Mouse (Mus musculus): ENCODE results near the gene Gna12.

Gene Gna12

GRCm38 (mm10) chr5:140827413-140827812, 2.8 kb downstream of the Gna12 start:
- no peak for DNase-seq (ENCODE audit: low spot score in 2 of 2)

GRCm38 (mm10) chr5:140826796-140827195, 3.4 kb downstream of the Gna12 start:
- DNase-seq (ENCODE audit: low spot score in 2 of 2), result no peak

- no peak for DNase-seq (ENCODE audit: low spot score in 2 of 2)
Measured at GRCm38 (mm10) chr5:140826118-140826517, 4.1 kb downstream of the Gna12 start.

GRCm38 (mm10) chr5:140824126-140824525, 6.1 kb downstream of the Gna12 start:
- DNase-seq (ENCODE audit: low spot score in 2 of 2), result no peak

- DNase-seq (ENCODE audit: low spot score in 2 of 2), result no peak
Measured at GRCm38 (mm10) chr5:140823386-140823785, 6.8 kb downstream of the Gna12 start.

GRCm38 (mm10) chr5:140821951-140822350, 8.3 kb downstream of the Gna12 start:
- DNase-seq (ENCODE audit: low spot score in 2 of 2), result no peak

- no peak for DNase-seq (ENCODE audit: low spot score in 2 of 2)
Measured at GRCm38 (mm10) chr5:140820539-140820938, 9.7 kb downstream of the Gna12 start.

- no peak for DNase-seq (ENCODE audit: low spot score in 2 of 2)
Measured at GRCm38 (mm10) chr5:140819594-140819993, 10.6 kb downstream of the Gna12 start.

- DNase-seq (ENCODE audit: low spot score in 2 of 2), result no peak
Measured at GRCm38 (mm10) chr5:140818482-140819076, 11.7 kb downstream of the Gna12 start.

GRCm38 (mm10) chr5:140816950-140817568, 13.2 kb downstream of the Gna12 start:
- no peak for DNase-seq (ENCODE audit: low spot score in 2 of 2)

GRCm38 (mm10) chr5:140816008-140816407, 14.2 kb downstream of the Gna12 start:
- DNase-seq (ENCODE audit: low spot score in 2 of 2), result no peak

GRCm38 (mm10) chr5:140815059-140815728, 15.0 kb downstream of the Gna12 start:
- no peak for DNase-seq (ENCODE audit: low spot score in 2 of 2)

GRCm38 (mm10) chr5:140814403-140814802, 15.8 kb downstream of the Gna12 start:
- DNase-seq (ENCODE audit: low spot score in 2 of 2), result no peak

GRCm38 (mm10) chr5:140812699-140813098, 17.5 kb downstream of the Gna12 start:
- no peak for DNase-seq (ENCODE audit: low spot score in 2 of 2)

GRCm38 (mm10) chr5:140812063-140812462, 18.2 kb downstream of the Gna12 start:
- DNase-seq (ENCODE audit: low spot score in 2 of 2), result no peak

GRCm38 (mm10) chr5:140811390-140811789, 18.8 kb downstream of the Gna12 start:
- no peak for DNase-seq (ENCODE audit: low spot score in 2 of 2)

- DNase-seq (ENCODE audit: low spot score in 2 of 2), result no peak
Measured at GRCm38 (mm10) chr5:140806939-140807338, 23.3 kb downstream of the Gna12 start.

GRCm38 (mm10) chr5:140806252-140806651, 24.0 kb downstream of the Gna12 start:
- DNase-seq (ENCODE audit: low spot score in 2 of 2), result no peak

- DNase-seq (ENCODE audit: low spot score in 2 of 2), result no peak
Measured at GRCm38 (mm10) chr5:140801782-140802181, 28.4 kb downstream of the Gna12 start.

GRCm38 (mm10) chr5:140800288-140800923, 29.8 kb downstream of the Gna12 start:
- no peak for DNase-seq (ENCODE audit: low spot score in 2 of 2)

GRCm38 (mm10) chr5:140799190-140799589, 31.0 kb downstream of the Gna12 start:
- no peak for DNase-seq (ENCODE audit: low spot score in 2 of 2)

- no peak for DNase-seq (ENCODE audit: low spot score in 2 of 2)
Measured at GRCm38 (mm10) chr5:140798775-140799174, 31.5 kb downstream of the Gna12 start.

- DNase-seq (ENCODE audit: low spot score in 2 of 2), result no peak
Measured at GRCm38 (mm10) chr5:140798158-140798557, 32.1 kb downstream of the Gna12 start.
